Mouse (Mus musculus) E14TG2a.4 (cell line): ENCODE measurements around the gene Abr.

Experiments used
- CTCF ChIP-seq: conservative IDR thresholded peaks from 2 replicates; pipeline ENCODE4 v1.5.1; 2014; ENCODE audit warnings: low read length
- NANOG ChIP-seq: IDR thresholded peaks from 2 replicates; pipeline ENCODE4 v1.6.1; 2014; ENCODE audit warnings: borderline replicate concordance, low read length, mixed read lengths
- POU5F1 ChIP-seq: IDR thresholded peaks from 2 replicates; pipeline ENCODE4 v1.6.1; 2014; ENCODE audit warnings: low read length, borderline replicate concordance

DNA sequence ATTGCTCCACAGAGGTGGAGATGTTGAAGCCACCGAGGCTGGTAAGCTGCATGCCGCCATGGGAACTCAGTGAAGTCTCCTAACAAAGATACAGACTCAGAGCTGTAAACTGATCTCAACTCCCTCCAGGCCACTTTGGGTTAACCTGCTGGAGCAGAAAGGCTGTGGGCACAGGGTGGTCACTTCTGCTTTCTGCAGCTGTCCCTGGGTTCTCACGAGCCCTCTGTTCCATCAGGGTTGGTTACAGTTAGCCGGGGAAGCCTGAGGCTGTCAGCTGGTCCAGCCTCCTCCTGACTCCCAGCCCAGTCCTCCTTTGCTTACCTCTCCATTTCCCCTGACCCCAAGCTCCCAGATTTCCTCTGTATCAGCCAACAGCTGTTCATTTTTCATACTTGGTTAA is 45.7 kb upstream of the Abr start:
- TF ChIP-seq CTCF = no peak
- no peak for TF ChIP-seq POU5F1
- no peak for TF ChIP-seq NANOG
